Mouse (Mus musculus) kidney, adult 2 months (tissue): ENCODE results near the gene Cd80.

ENCODE experiments used
- CTCF ChIP-seq: fragments of 200-500 bp; conservative IDR thresholded peaks from 2 replicates; pipeline ENCODE4 v1.5.1; 2011; ENCODE audit warnings: low read depth, mild to moderate bottlenecking, control low read depth, low read length, moderate library complexity, mixed read lengths; ENCODE audit not compliant: insufficient read depth, insufficient read length
- POLR2A ChIP-seq: fragments of 200-500 bp; IDR thresholded peaks from one replicate; pipeline ENCODE4 v1.6.1; 2011; ENCODE audit warnings: low read depth, low read length, control low read depth

- TF ChIP-seq POLR2A, result no peak
- TF ChIP-seq CTCF, result no peak
Observed at GRCm38 (mm10) chr16:38456812-38457567, 1.6 kb downstream of the Cd80 start.
